Mouse (Mus musculus) lung, adult 2 months (tissue): Measurements from ENCODE around the gene Msi2. TPM values are rescaled to one million over a fixed set of nuclear protein-coding genes. Genes with fewer than 3 reads are reported as not detected.

Experiments
- DNase-seq: peaks from one replicate; pipeline ENCODE4 v3.0.0; 2022
- H3K4me1 ChIP-seq: fragments of 200-500 bp; 2 replicates; pipeline ENCODE4 v1.6.1; 2011; ENCODE audit warnings: low read length; ENCODE audit not compliant: control insufficient read depth, insufficient read depth
- H3K4me3 ChIP-seq: fragments of 200-500 bp; replicated peaks from 2 replicates; pipeline ENCODE3; 2011; ENCODE audit warnings: low read depth, mild to moderate bottlenecking, control low read depth, low read length; ENCODE audit errors: extremely low read depth
- CTCF ChIP-seq: fragments of 200-500 bp; IDR thresholded peaks from 2 replicates; pipeline ENCODE4 v1.5.1; 2011; ENCODE audit warnings: mild to moderate bottlenecking, low read length, control low read depth; ENCODE audit not compliant: insufficient read depth
- POLR2A ChIP-seq: fragments of 200-500 bp; IDR thresholded peaks from 2 replicates; pipeline ENCODE4 v1.6.1; 2011; ENCODE audit warnings: low read depth, mild to moderate bottlenecking, control low read depth, low read length, borderline replicate concordance; ENCODE audit errors: extremely low read depth
- WGBS: fragments of 180-500 bp; shearing (Covaris S2); methylation state at CpG from one replicate; pipeline ENCODE4 v1.1.7; 2018; 5-methylcytosine and 5-hydroxymethylcytosine counted together
- polyA plus RNA-seq: library from polyadenylated mRNA; depleted of rRNA; stranded (reverse); fragments of >200 nt; gene quantifications from 2 replicates; pipeline ENCODE4 v1.2.3, GENCODE M21; 2012

Msi2 gene
- polyA plus RNA-seq, 1 experiment, result 29.5 TPM

DNA sequence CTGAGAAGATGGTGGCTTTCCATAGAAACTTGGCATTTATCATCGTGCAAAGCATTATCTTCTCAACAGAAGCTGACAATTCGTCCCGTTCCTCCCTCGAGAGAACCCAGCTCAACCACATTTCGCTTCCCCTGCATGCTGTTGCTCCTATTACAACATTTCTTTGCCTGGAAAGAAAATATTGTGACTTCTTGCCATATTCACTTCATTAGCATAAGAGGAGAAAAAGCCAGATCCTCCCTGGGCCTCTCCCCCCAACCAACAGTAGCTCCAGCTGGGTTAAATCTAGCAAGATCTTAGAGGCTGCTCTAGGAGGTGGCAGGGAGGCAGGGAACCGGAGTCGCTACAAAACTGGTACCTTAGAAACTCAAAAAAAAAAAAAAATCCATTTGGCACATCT lies 141.2 kb downstream of the Msi2 start:
- TF ChIP-seq CTCF (no peak), POLR2A (no peak)
- Histone ChIP-seq H3K4me3 (no peak overlapping the region), H3K4me1 (peaks cover 10% of the 10 kb centered on the region)
- DNase-seq, result no peak
- 65% methylated on average over 7 of the region's 7 CpGs for WGBS

DNA sequence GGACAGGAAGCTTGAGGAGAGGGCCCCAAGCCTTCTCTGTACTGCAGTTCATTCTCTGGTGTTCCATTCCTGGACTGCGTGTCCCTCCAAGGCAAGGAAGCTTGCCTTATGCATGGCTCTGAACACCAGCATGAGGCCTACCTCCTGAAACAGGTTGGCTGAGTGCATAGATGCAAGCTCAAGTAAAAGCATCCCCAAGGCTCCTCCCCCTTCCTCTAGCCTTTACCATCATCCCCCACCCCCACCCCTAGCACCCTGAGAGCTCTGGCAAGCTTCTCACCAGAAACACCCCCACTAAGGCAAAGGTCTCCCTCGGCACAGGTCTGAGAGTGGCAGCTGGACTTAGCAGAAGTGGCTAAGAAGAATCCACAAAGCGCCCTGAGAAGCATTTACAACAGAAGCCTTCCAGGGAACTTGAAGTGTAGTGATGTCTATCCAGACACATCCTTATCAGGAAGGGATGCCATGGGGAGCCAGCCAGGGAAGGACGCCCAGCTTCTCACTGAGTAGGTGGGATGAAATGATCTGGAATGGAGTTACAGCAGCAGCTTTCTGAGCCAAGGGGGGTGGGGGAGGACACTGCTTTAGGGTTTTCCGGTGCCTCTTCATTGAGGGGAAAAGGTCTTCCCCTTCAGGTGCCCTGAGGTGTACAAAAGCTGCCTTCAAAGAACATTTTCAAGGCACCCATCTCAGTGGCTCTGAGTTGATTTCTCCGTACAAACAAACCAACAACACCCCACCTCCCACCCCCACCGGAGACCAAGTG lies 141.9 kb downstream of the Msi2 start:
- WGBS, result 63% methylated on average over 7 of the region's 7 CpGs
- Histone ChIP-seq H3K4me1 (peaks cover 8% of the 10 kb centered on the region), H3K4me3 (no peak overlapping the region)
- no peak for DNase-seq
- TF ChIP-seq CTCF, result no peak
- no peak for TF ChIP-seq POLR2A

GRCm38 (mm10) chr11:88574575-88575360 lies 143.5 kb downstream of the Msi2 start:
- 70% methylated on average over 4 of the region's 4 CpGs for WGBS
- Histone ChIP-seq H3K4me3 (no peak overlapping the region), H3K4me1 (peaks cover 8% of the 10 kb centered on the region)
- TF ChIP-seq CTCF (no peak), POLR2A (no peak)
- no peak for DNase-seq

DNA sequence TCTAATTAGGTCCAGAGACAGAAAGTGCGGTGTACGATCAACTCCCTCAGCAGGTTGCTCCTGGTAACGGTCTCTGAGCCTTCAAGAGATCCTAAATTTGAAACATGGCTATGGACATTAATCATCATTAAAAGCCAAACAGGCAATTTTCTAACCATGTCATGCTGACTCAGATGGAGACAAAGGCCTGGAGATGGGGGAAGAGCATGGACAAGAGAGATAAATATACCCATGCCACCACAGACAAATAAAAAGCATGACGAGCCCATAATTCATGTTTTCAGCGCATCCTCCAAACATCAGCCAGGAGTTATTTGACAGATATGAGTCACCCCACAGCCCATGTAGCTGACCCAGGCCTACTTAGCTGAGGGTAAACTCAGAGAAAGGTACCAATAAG lies 145.3 kb downstream of the Msi2 start:
- Histone ChIP-seq H3K4me1 (peaks cover 8% of the 10 kb centered on the region), H3K4me3 (no peak overlapping the region)
- 97% methylated on average over 5 of the region's 5 CpGs for WGBS
- TF ChIP-seq CTCF (no peak), POLR2A (no peak)
- no peak for DNase-seq

DNA sequence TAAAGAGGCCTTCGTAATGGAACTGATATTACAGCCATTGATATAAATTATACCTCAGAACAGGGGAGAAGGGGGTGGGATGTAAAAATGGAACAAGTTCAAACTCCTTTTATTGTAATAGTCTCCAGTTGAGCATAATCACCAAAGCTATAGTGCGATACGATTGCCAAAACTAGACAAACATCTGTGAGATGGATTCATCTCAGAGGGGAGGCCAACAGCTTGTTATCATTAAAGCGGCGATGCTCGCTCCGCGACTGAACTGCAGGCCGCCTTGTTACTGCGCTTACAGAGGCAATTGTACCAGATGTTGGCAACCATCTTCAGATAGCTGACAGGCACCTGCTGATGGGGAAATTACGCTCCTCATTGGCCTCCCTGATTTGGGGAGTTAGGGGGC lies 145.9 kb downstream of the Msi2 start:
- no peak for DNase-seq
- peaks cover 8% of the 10 kb centered on the region for H3K4me1 ChIP-seq
- WGBS, result 96% methylated on average over 11 of the region's 11 CpGs
- TF ChIP-seq POLR2A, result no peak
- no peak for TF ChIP-seq CTCF
- no peak overlapping the region for H3K4me3 ChIP-seq

GRCm38 (mm10) chr11:88570715-88571202 lies 147.6 kb downstream of the Msi2 start:
- WGBS, result 46% methylated on average over 6 of the region's 6 CpGs
- no peak for TF ChIP-seq CTCF
- TF ChIP-seq POLR2A, result no peak
- Histone ChIP-seq H3K4me1 (peaks cover 5% of the 10 kb centered on the region), H3K4me3 (no peak overlapping the region)
- no peak for DNase-seq

GRCm38 (mm10) chr11:88566613-88567606 lies 151.4 kb downstream of the Msi2 start:
- WGBS, result 85% methylated on average over 20 of the region's 20 CpGs
- DNase-seq, result no peak
- Histone ChIP-seq H3K4me3 (no peak overlapping the region), H3K4me1 (peaks cover 3% of the 10 kb centered on the region; the same call in 1 of the 2 replicates)
- TF ChIP-seq CTCF (no peak), POLR2A (no peak)

DNA sequence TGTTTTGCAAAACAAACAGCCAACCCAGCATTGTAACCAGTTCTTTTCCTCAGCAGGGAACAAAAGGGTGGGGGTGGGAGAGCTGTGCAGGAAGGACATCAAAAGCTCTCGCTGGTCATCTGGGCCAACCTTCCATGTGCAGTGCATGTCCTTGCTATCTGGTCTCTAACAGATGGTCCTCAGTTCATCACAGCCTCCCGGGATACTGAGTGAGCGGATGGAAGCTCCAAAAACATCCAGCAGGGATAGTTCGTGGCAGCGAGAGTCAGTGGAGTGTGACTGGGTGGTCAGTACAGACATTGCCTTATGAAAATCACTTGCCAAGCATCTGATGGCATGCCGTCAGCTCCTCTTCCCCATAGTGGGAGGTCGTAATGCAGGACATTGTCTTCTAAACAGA lies 153.5 kb downstream of the Msi2 start:
- Histone ChIP-seq H3K4me1 (no peaks in the 10 kb centered on the region), H3K4me3 (no peak overlapping the region)
- 83% methylated on average over 7 of the region's 7 CpGs for WGBS
- no peak for DNase-seq
- no peak for TF ChIP-seq CTCF
- no peak for TF ChIP-seq POLR2A

- 81% methylated on average over 5 of the region's 5 CpGs for whole genome bisulfite sequencing
- no peaks in the 10 kb centered on the region for H3K4me1 ChIP-seq
- TF ChIP-seq CTCF, result no peak
Observed at GRCm38 (mm10) chr11:88564363-88564762, 153.9 kb downstream of the Msi2 start.

More at GRCm38 (mm10) chr11:88564363-88564762, 153.9 kb downstream of the Msi2 start:
- no peak for DNase-seq
- no peak overlapping the region for H3K4me3 ChIP-seq
